Mouse (Mus musculus): ENCODE measurements around the gene Snap91. TPM values are rescaled to one million over a fixed set of nuclear protein-coding genes. Genes with fewer than 3 reads are reported as not detected.

Snap91 gene
- total and polyA plus RNA-seq, 3 experiments, result 3.8 to 5.8 (median 4.8) TPM

- no peaks in the 10 kb centered on the region for H3K4me1 ChIP-seq (ENCODE audit: control insufficient read depth, insufficient read depth, low read length)
- TF ChIP-seq CTCF (IDR thresholded peaks at IDR 0.05), result no peak
- no peak overlapping the region for H3K27ac ChIP-seq
- no peak overlapping the region for H3K4me3 ChIP-seq
- 69% methylated on average over 4 of the region's 4 CpGs for WGBS
- intact Hi-C loops (cut with DNase I), result no loop called here
- H3K9ac ChIP-seq (ENCODE audit: low read depth, low read length), result no peak overlapping the region
- no peaks in the 10 kb centered on the region for H3K79me2 ChIP-seq (replicated peaks; ENCODE audit: control insufficient read depth, insufficient read depth, low read length)
- no peaks in the 10 kb centered on the region for H3K27me3 ChIP-seq (ENCODE audit: control insufficient read depth, insufficient read depth, low read length)
- no peak for DNase-seq
- no peaks in the 10 kb centered on the region for H3K36me3 ChIP-seq (ENCODE audit: control insufficient read depth, insufficient read depth, low read length)
Observed at GRCm38 (mm10) chr9:86778212-86778611, 102.2 kb downstream of the Snap91 start.

- Histone ChIP-seq H3K4me3 (no peak overlapping the region), H3K79me2 (replicated peaks; ENCODE audit: control insufficient read depth, insufficient read depth, low read length) (no peaks in the 10 kb centered on the region), H3K36me3 (ENCODE audit: control insufficient read depth, insufficient read depth, low read length) (no peaks in the 10 kb centered on the region), H3K27me3 (ENCODE audit: control insufficient read depth, insufficient read depth, low read length) (no peaks in the 10 kb centered on the region), H3K4me1 (ENCODE audit: control insufficient read depth, insufficient read depth, low read length) (no peaks in the 10 kb centered on the region), H3K27ac (no peak overlapping the region), H3K9ac (ENCODE audit: low read depth, low read length) (no peak overlapping the region)
- DNase-seq, result no peak
- intact Hi-C loops (cut with DNase I), result no loop called here
- 65% methylated on average over 7 of the region's 7 CpGs for whole genome bisulfite sequencing
- TF ChIP-seq EP300 (IDR thresholded peaks at IDR 0.05; ENCODE audit: insufficient read depth, low read depth, low read length), result no peak
- no peak for TF ChIP-seq POLR2A (IDR thresholded peaks at IDR 0.05; ENCODE audit: insufficient read depth, low read depth, low read length)
Observed at GRCm38 (mm10) chr9:86777309-86777708, 103.1 kb downstream of the Snap91 start.

GRCm38 (mm10) chr9:86775374-86775773, 105.1 kb downstream of the Snap91 start:
- no peaks in the 10 kb centered on the region for H3K36me3 ChIP-seq (ENCODE audit: control insufficient read depth, insufficient read depth, low read length)
- DNase-seq, result no peak
- TF ChIP-seq CTCF (IDR thresholded peaks at IDR 0.05) (no peak), POLR2A (IDR thresholded peaks at IDR 0.05; ENCODE audit: insufficient read depth, low read depth, low read length) (no peak), EP300 (IDR thresholded peaks at IDR 0.05; ENCODE audit: insufficient read depth, low read depth, low read length) (no peak)
- intact Hi-C loops (cut with DNase I), result no loop called here
- no peaks in the 10 kb centered on the region for H3K27me3 ChIP-seq (ENCODE audit: control insufficient read depth, insufficient read depth, low read length)
- no peak overlapping the region for H3K27ac ChIP-seq
- no peak overlapping the region for H3K4me3 ChIP-seq
- 87% methylated on average over 6 of the region's 6 CpGs for WGBS
- no peaks in the 10 kb centered on the region for H3K79me2 ChIP-seq (replicated peaks; ENCODE audit: control insufficient read depth, insufficient read depth, low read length)
- H3K9ac ChIP-seq (ENCODE audit: low read depth, low read length), result no peak overlapping the region
- no peaks in the 10 kb centered on the region for H3K4me1 ChIP-seq (ENCODE audit: control insufficient read depth, insufficient read depth, low read length)

- Histone ChIP-seq H3K27ac (no peak overlapping the region), H3K4me3 (no peak overlapping the region), H3K79me2 (replicated peaks; ENCODE audit: control insufficient read depth, insufficient read depth, low read length) (no peaks in the 10 kb centered on the region), H3K27me3 (ENCODE audit: control insufficient read depth, insufficient read depth, low read length) (no peaks in the 10 kb centered on the region), H3K36me3 (ENCODE audit: control insufficient read depth, insufficient read depth, low read length) (no peaks in the 10 kb centered on the region), H3K4me1 (ENCODE audit: control insufficient read depth, insufficient read depth, low read length) (no peaks in the 10 kb centered on the region), H3K9ac (ENCODE audit: low read depth, low read length) (no peak overlapping the region)
- WGBS, result 77% methylated on average over 8 of the region's 8 CpGs
- intact Hi-C loops (cut with DNase I), result no loop called here
- TF ChIP-seq EP300 (IDR thresholded peaks at IDR 0.05; ENCODE audit: insufficient read depth, low read depth, low read length), result no peak
- no peak for TF ChIP-seq CTCF (IDR thresholded peaks at IDR 0.05)
- DNase-seq, result no peak
Observed at GRCm38 (mm10) chr9:86773996-86774395, 106.5 kb downstream of the Snap91 start.

- H3K27me3 ChIP-seq (ENCODE audit: control insufficient read depth, insufficient read depth, low read length), result no peaks in the 10 kb centered on the region
- H3K4me3 ChIP-seq, result no peak overlapping the region
- H3K9ac ChIP-seq (ENCODE audit: low read depth, low read length), result no peak overlapping the region
- DNase-seq, result no peak
- TF ChIP-seq CTCF (IDR thresholded peaks at IDR 0.05), result no peak
- H3K4me1 ChIP-seq (ENCODE audit: control insufficient read depth, insufficient read depth, low read length), result no peaks in the 10 kb centered on the region
- intact Hi-C loops (cut with DNase I), result no loop called here
- H3K79me2 ChIP-seq (replicated peaks; ENCODE audit: control insufficient read depth, insufficient read depth, low read length), result no peaks in the 10 kb centered on the region
- H3K36me3 ChIP-seq (ENCODE audit: control insufficient read depth, insufficient read depth, low read length), result no peaks in the 10 kb centered on the region
- H3K27ac ChIP-seq, result no peak overlapping the region
- WGBS, result 66% methylated on average over 3 of the region's 3 CpGs
Observed at GRCm38 (mm10) chr9:86772897-86773296, 107.6 kb downstream of the Snap91 start.

- 72% methylated on average over 10 of the region's 10 CpGs for whole genome bisulfite sequencing
- intact Hi-C loops (cut with DNase I), result no loop called here
- Histone ChIP-seq H3K27me3 (ENCODE audit: control insufficient read depth, insufficient read depth, low read length) (no peaks in the 10 kb centered on the region), H3K9ac (ENCODE audit: low read depth, low read length) (no peak overlapping the region), H3K4me1 (ENCODE audit: control insufficient read depth, insufficient read depth, low read length) (no peaks in the 10 kb centered on the region), H3K79me2 (replicated peaks; ENCODE audit: control insufficient read depth, insufficient read depth, low read length) (no peaks in the 10 kb centered on the region), H3K27ac (no peak overlapping the region), H3K4me3 (no peak overlapping the region), H3K36me3 (ENCODE audit: control insufficient read depth, insufficient read depth, low read length) (no peaks in the 10 kb centered on the region)
- TF ChIP-seq CTCF (IDR thresholded peaks at IDR 0.05), result no peak
- TF ChIP-seq POLR2A (IDR thresholded peaks at IDR 0.05; ENCODE audit: insufficient read depth, low read depth, low read length), result no peak
- TF ChIP-seq EP300 (IDR thresholded peaks at IDR 0.05; ENCODE audit: insufficient read depth, low read depth, low read length), result no peak
- DNase-seq, result no peak
Observed at GRCm38 (mm10) chr9:86766991-86767390, 113.5 kb downstream of the Snap91 start.

GRCm38 (mm10) chr9:86764002-86764401, 116.5 kb downstream of the Snap91 start:
- no peaks in the 10 kb centered on the region for H3K27me3 ChIP-seq (ENCODE audit: control insufficient read depth, insufficient read depth, low read length)
- H3K9ac ChIP-seq (ENCODE audit: low read depth, low read length), result no peak overlapping the region
- TF ChIP-seq POLR2A (IDR thresholded peaks at IDR 0.05; ENCODE audit: insufficient read depth, low read depth, low read length) (no peak), EP300 (IDR thresholded peaks at IDR 0.05; ENCODE audit: insufficient read depth, low read depth, low read length) (no peak), CTCF (IDR thresholded peaks at IDR 0.05) (no peak)
- DNase-seq, result no peak
- no peaks in the 10 kb centered on the region for H3K36me3 ChIP-seq (ENCODE audit: control insufficient read depth, insufficient read depth, low read length)
- H3K4me3 ChIP-seq, result no peak overlapping the region
- 64% methylated on average over 2 of the region's 2 CpGs for WGBS
- intact Hi-C loops (cut with DNase I), result no loop called here
- no peak overlapping the region for H3K27ac ChIP-seq
- no peaks in the 10 kb centered on the region for H3K4me1 ChIP-seq (ENCODE audit: control insufficient read depth, insufficient read depth, low read length)
- no peaks in the 10 kb centered on the region for H3K79me2 ChIP-seq (replicated peaks; ENCODE audit: control insufficient read depth, insufficient read depth, low read length)

Data from heart, adult 2 months (tissue).